8 mouse cellular contexts compared by ENCODE assay signal in the genomic region with DNA sequence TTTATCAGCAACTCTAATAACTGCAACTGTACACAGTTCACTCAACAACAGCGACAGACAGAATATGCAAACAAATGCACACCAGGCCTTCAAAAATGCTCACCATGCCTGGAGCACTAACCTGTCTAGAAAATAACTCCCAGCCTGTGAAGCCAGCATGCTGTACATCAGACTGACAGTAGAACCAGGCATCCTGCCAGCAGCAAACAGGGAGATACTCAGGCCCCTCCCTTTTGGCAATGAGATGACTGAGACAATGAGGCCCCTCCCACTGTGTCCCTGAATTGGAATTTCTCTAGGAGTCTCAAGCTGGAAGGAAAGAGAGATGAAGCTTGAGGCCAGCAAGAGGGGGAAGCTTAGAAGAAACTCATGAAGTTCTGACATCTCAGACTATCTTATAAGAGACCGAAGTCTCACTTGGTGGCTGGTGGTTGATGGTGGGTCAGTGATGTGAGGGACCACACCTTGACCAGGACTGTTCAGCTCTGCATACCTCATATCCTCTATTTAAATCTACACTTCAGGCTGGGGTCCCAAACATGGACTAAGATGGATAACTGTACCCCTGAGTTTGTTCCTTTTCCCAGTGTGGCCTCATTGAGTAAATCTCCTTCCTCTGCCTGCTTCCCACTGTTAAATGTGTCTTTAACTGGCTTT.
DNase-seq lines count a peak whose midpoint lies in the region; ATAC-seq and TF ChIP-seq lines count a peak whose summit lies in the region.
"Had no signal": no experiment of that assay in that cellular context is flagged by ENCODE, and none has a peak within 500 bp of the region (broad histone marks: within the 10 kb centered on the region; RNA-seq: fewer than 3 reads in every experiment).

No protein-coding gene starts in this region.

- no peak overlapping the region for H3K9ac ChIP-seq in midbrain, postnatal 0 days (replicated peaks; ENCODE audit: low read length, poor library complexity, severe bottlenecking)
- H3K9ac ChIP-seq in midbrain, embryonic 15.5 days = no peak overlapping the region
- no peak overlapping the region for H3K9ac ChIP-seq in heart, embryonic 13.5 days

- WGBS in midbrain, postnatal 0 days = 70% methylated on average over 2 of the region's 2 CpGs
- WGBS in midbrain, embryonic 15.5 days = 83% methylated on average over 2 of the region's 2 CpGs
- 76% methylated on average over 2 of the region's 2 CpGs for WGBS in heart, embryonic 13.5 days

- no peak overlapping the region for H3K27ac ChIP-seq in midbrain, postnatal 0 days (ENCODE audit: low read depth, low read length)
- no peak overlapping the region for H3K27ac ChIP-seq in midbrain, embryonic 15.5 days
- peak overlapping the region; percentile 58 for H3K27ac ChIP-seq in heart, embryonic 13.5 days (replicated peaks)
- H3K27ac ChIP-seq: left cerebral cortex, adult 2 months had no signal

- H3K4me3 ChIP-seq in midbrain, postnatal 0 days (ENCODE audit: low read depth, low read length) = no peak overlapping the region
- no peak overlapping the region for H3K4me3 ChIP-seq in midbrain, embryonic 15.5 days
- H3K4me3 ChIP-seq in heart, embryonic 13.5 days = no peak overlapping the region
- H3K4me3 ChIP-seq: left cerebral cortex, adult 2 months had no signal

- TF ChIP-seq CTCF in midbrain, postnatal 0 days (IDR thresholded peaks at IDR 0.05) = no peak

- H3K4me1 ChIP-seq in midbrain, postnatal 0 days (ENCODE audit: insufficient read depth, low read length) = no peaks in the 10 kb centered on the region
- peaks cover 5% of the 10 kb centered on the region; the same call in 1 of the 2 replicates for H3K4me1 ChIP-seq in midbrain, embryonic 15.5 days
- H3K4me1 ChIP-seq in heart, embryonic 13.5 days = peaks cover 17% of the 10 kb centered on the region

- H3K4me2 ChIP-seq in midbrain, postnatal 0 days (ENCODE audit: low read depth, low read length, poor library complexity, severe bottlenecking) = no peak overlapping the region
- no peak overlapping the region for H3K4me2 ChIP-seq in midbrain, embryonic 15.5 days
- no peak overlapping the region for H3K4me2 ChIP-seq in heart, embryonic 13.5 days

- no peaks in the 10 kb centered on the region for H3K27me3 ChIP-seq in midbrain, postnatal 0 days (ENCODE audit: insufficient read depth, low read length)
- no peaks in the 10 kb centered on the region for H3K27me3 ChIP-seq in midbrain, embryonic 15.5 days (replicated peaks)
- H3K27me3 ChIP-seq in heart, embryonic 13.5 days (replicated peaks) = no peaks in the 10 kb centered on the region

- DNase-seq in midbrain, postnatal 0 days (ENCODE audit: low spot score) = peak; percentile 91
- DNase-seq in cerebellum, adult 9-10 months = peak; percentile 8
- DNase-seq in kidney, postnatal 4 days = peak; percentile 81 to 87
- peak; percentile 68 for DNase-seq in right cerebral cortex, postnatal 14 days

- no peaks in the 10 kb centered on the region for H3K9me3 ChIP-seq in midbrain, postnatal 0 days (ENCODE audit: low read length)
- no peaks in the 10 kb centered on the region for H3K9me3 ChIP-seq in midbrain, embryonic 15.5 days
- no peaks in the 10 kb centered on the region for H3K9me3 ChIP-seq in heart, embryonic 13.5 days

- no peak for ATAC-seq in midbrain, postnatal 0 days (ENCODE audit: low FRiP score)
- ATAC-seq in midbrain, embryonic 15.5 days (replicated peaks) = no peak
- no peak for ATAC-seq in heart, embryonic 13.5 days (ENCODE audit: extremely low read depth, insufficient number of reproducible peaks, low FRiP score, low TSS enrichment)
- no peak for ATAC-seq in CD4-positive, CD25-positive, alpha-beta regulatory T cell, adult 4 months

- H3K36me3 ChIP-seq in midbrain, postnatal 0 days (ENCODE audit: insufficient read depth, low read length) = no peaks in the 10 kb centered on the region
- H3K36me3 ChIP-seq in midbrain, embryonic 15.5 days (replicated peaks) = no peaks in the 10 kb centered on the region
- no peaks in the 10 kb centered on the region for H3K36me3 ChIP-seq in heart, embryonic 13.5 days

Comparison
In these comparisons a context has a peak if more than half of its experiments do, and no peak if none do; other contexts are left out.
1. DNase-seq: peak in every context shown above with its lines; median percentile 91 in midbrain, postnatal 0 days; 84 in kidney, postnatal 4 days; 68 in right cerebral cortex, postnatal 14 days; 8 in cerebellum, adult 9-10 months.